Mouse (Mus musculus): ENCODE data around the gene Sftpd. TPM values are rescaled to one million over a fixed set of nuclear protein-coding genes. Genes with fewer than 3 reads are reported as not detected.

Sftpd gene
- polyA plus RNA-seq, 1 experiment from 2014 or later: not detected

GRCm38 (mm10) chr14:41127997-41128396 is 57.0 kb downstream of the Sftpd start:
- H3K36me3 ChIP-seq (ENCODE audit: control insufficient read depth, insufficient read depth, low read length): no peaks in the 10 kb centered on the region
- H3K4me3 ChIP-seq (ENCODE audit: low read depth, low read length): no peak overlapping the region
- WGBS (ENCODE audit: insufficient replicate concordance): 19% methylated on average over 4 of the region's 4 CpGs
- H3K4me2 ChIP-seq: no peak overlapping the region
- 0 out of 2 replicates have a peak, but pooled peaks cover 3% of the 10 kb centered on the region for H3K4me1 ChIP-seq (ENCODE audit: control insufficient read depth, insufficient read depth, low read length)
- no peak overlapping the region for H3K9ac ChIP-seq (ENCODE audit: low read depth, low read length)
- ATAC-seq (replicated peaks; ENCODE audit: insufficient number of reproducible peaks, low FRiP score, low TSS enrichment): 0 out of 2 replicates have a peak, but pooled peaks have one; percentile 35
- no peak overlapping the region for H3K27ac ChIP-seq (ENCODE audit: low read depth, low read length)
- no peaks in the 10 kb centered on the region for H3K9me3 ChIP-seq (replicated peaks; ENCODE audit: control insufficient read depth, low read length)
- no peaks in the 10 kb centered on the region for H3K27me3 ChIP-seq (ENCODE audit: control insufficient read depth, insufficient read depth, low read length)

- H3K27me3 ChIP-seq (ENCODE audit: control insufficient read depth, insufficient read depth, low read length): no peaks in the 10 kb centered on the region; the same call in 1 of the 2 replicates
- H3K36me3 ChIP-seq (ENCODE audit: control insufficient read depth, insufficient read depth, low read length): no peaks in the 10 kb centered on the region
- no peak overlapping the region for H3K9ac ChIP-seq (ENCODE audit: low read depth, low read length)
- H3K27ac ChIP-seq (ENCODE audit: low read depth, low read length): no peak overlapping the region
- no peaks in the 10 kb centered on the region for H3K9me3 ChIP-seq (replicated peaks; ENCODE audit: control insufficient read depth, low read length)
- 74% methylated on average over 5 of the region's 5 CpGs for WGBS (ENCODE audit: insufficient replicate concordance)
- ATAC-seq (replicated peaks; ENCODE audit: insufficient number of reproducible peaks, low FRiP score, low TSS enrichment): no peak
- no peak overlapping the region for H3K4me2 ChIP-seq
- no peak overlapping the region for H3K4me3 ChIP-seq (ENCODE audit: low read depth, low read length)
- H3K4me1 ChIP-seq (ENCODE audit: control insufficient read depth, insufficient read depth, low read length): no peaks in the 10 kb centered on the region
These were observed 60.3 kb downstream of the Sftpd start for GRCm38 (mm10) chr14:41124683-41125082.

Other genes starting within 250 kb of the Sftpd start
- 43.5 and 54.0 TPM in 2 replicates for gene Tspan14, start 218.3 kb downstream of the Sftpd start, polyA plus RNA-seq (2014; fragmentation: Nextera tagmentation; extraction: Ambion mirVana)
- gene Fam213a, start 171.4 kb downstream of the Sftpd start, polyA plus RNA-seq (2014; fragmentation: Nextera tagmentation; extraction: Ambion mirVana): 67.7 and 75.4 TPM in 2 replicates
- gene Dydc2, start 115.9 kb downstream of the Sftpd start, polyA plus RNA-seq (2014; fragmentation: Nextera tagmentation; extraction: Ambion mirVana): 0.53 TPM in 1 of 2 replicates, not detected in the other
- not detected in 2 replicates for gene Dydc1, start 112.2 kb downstream of the Sftpd start, polyA plus RNA-seq (2014; fragmentation: Nextera tagmentation; extraction: Ambion mirVana)
- gene Mat1a, start 80.1 kb downstream of the Sftpd start, polyA plus RNA-seq (2014; fragmentation: Nextera tagmentation; extraction: Ambion mirVana): 0.46 and 1.1 TPM in 2 replicates
- gene Sftpa1, start 53.4 kb downstream of the Sftpd start, polyA plus RNA-seq (2014; fragmentation: Nextera tagmentation; extraction: Ambion mirVana): 0.35 and 0.69 TPM in 2 replicates
- not detected in 2 replicates for gene Mbl1, start 33.7 kb downstream of the Sftpd start, polyA plus RNA-seq (2014; fragmentation: Nextera tagmentation; extraction: Ambion mirVana)
- not detected in 2 replicates for gene Gm2832, start 93.7 kb upstream of the Sftpd start, polyA plus RNA-seq (2014; fragmentation: Nextera tagmentation; extraction: Ambion mirVana)
- gene Gm5798, start 163.5 kb upstream of the Sftpd start, polyA plus RNA-seq (2014; fragmentation: Nextera tagmentation; extraction: Ambion mirVana): not detected in 2 replicates
- gene Gm7945, start 201.2 kb upstream of the Sftpd start, polyA plus RNA-seq (2014; fragmentation: Nextera tagmentation; extraction: Ambion mirVana): not detected in 2 replicates
- not detected in 2 replicates for gene Gm6482, start 223.1 kb upstream of the Sftpd start, polyA plus RNA-seq (2014; fragmentation: Nextera tagmentation; extraction: Ambion mirVana)